In the genomic region with DNA sequence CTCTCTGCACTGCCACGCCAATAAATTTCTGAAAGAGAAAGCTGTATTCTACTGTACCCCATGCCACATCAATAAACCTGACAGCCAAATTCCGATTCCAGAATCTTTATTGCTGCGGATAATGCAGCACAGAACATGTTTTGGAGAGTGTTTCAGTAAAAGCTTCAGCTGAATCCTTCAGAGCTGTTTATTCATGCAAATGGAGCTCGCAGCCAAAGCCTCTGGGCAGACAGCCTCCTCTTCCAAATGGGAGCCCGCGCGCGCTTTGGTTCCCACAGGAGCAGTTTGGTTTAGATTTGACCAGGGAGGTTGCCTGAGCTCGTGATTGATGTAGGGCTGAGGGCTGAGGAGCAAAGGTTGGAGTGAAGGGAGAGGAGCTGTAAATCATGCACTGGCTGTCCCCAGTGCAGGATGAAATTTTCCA, we compare ENCODE assay signal across 12 mouse cellular contexts. TPM values are rescaled to one million over a fixed set of nuclear protein-coding genes. Genes with fewer than 3 reads are reported as not detected.
DNase-seq lines count a peak whose midpoint lies in the region; ATAC-seq and TF ChIP-seq lines count a peak whose summit lies in the region.
"Had no signal": no experiment of that assay in that cellular context is flagged by ENCODE, and none has a peak within 500 bp of the region (broad histone marks: within the 10 kb centered on the region; RNA-seq: fewer than 3 reads in every experiment).

No protein-coding gene starts in this region.

- H3K27me3 ChIP-seq in kidney, adult 2 months (replicated peaks; ENCODE audit: control insufficient read depth, insufficient read depth, low read length), result no peaks in the 10 kb centered on the region; the same call in 1 of the 2 replicates
- no peaks in the 10 kb centered on the region for H3K27me3 ChIP-seq in forebrain, embryonic 15.5 days
- no peaks in the 10 kb centered on the region for H3K27me3 ChIP-seq in hindbrain, embryonic 10.5 days (ENCODE audit: insufficient read depth, poor library complexity, severe bottlenecking)
- no peaks in the 10 kb centered on the region for H3K27me3 ChIP-seq in midbrain, embryonic 14.5 days (ENCODE audit: control insufficient read depth, insufficient read depth, low read length)
- no peaks in the 10 kb centered on the region for H3K27me3 ChIP-seq in thymus, adult 2 months (ENCODE audit: control insufficient read depth, insufficient read depth, low read length)
- H3K27me3 ChIP-seq: heart, embryonic 13.5 days had no signal

- peak; percentile 28 to 41 for DNase-seq in kidney, postnatal 4 days
- no peak for DNase-seq in kidney, adult 2 months
- DNase-seq in hindbrain, embryonic 10.5 days (ENCODE audit: low spot score), result no peak
- peak; percentile 55 for DNase-seq in midbrain, embryonic 14.5 days
- no peak for DNase-seq in lung, postnatal 10 days
- no peak for DNase-seq in thymus, adult 2 months
- DNase-seq in gastrocnemius, postnatal 36 days, result no peak
- DNase-seq: thymus, postnatal 25 days had no signal

- no peaks in the 10 kb centered on the region for H3K4me1 ChIP-seq in kidney, adult 2 months (ENCODE audit: control insufficient read depth, insufficient read depth, low read length)
- peaks cover 14% of the 10 kb centered on the region for H3K4me1 ChIP-seq in forebrain, embryonic 15.5 days
- peaks cover 24% of the 10 kb centered on the region for H3K4me1 ChIP-seq in hindbrain, embryonic 10.5 days (replicated peaks)
- peaks cover 13% of the 10 kb centered on the region; the same call in 1 of the 2 replicates for H3K4me1 ChIP-seq in midbrain, embryonic 14.5 days (ENCODE audit: control insufficient read depth, insufficient read depth, low read length)
- no peaks in the 10 kb centered on the region for H3K4me1 ChIP-seq in thymus, adult 2 months (replicated peaks; ENCODE audit: control insufficient read depth, insufficient read depth, low read length)
- H3K4me1 ChIP-seq: heart, embryonic 13.5 days had no signal

- no peaks in the 10 kb centered on the region for H3K9me3 ChIP-seq in forebrain, embryonic 15.5 days
- H3K9me3 ChIP-seq in hindbrain, embryonic 10.5 days, result no peaks in the 10 kb centered on the region
- no peaks in the 10 kb centered on the region; the same call in 1 of the 2 replicates for H3K9me3 ChIP-seq in midbrain, embryonic 14.5 days (ENCODE audit: control insufficient read depth, low read length)
- H3K9me3 ChIP-seq: heart, embryonic 13.5 days had no signal

- H3K4me2 ChIP-seq in forebrain, embryonic 15.5 days (replicated peaks), result no peak overlapping the region
- H3K4me2 ChIP-seq in midbrain, embryonic 14.5 days (ENCODE audit: low read length), result no peak overlapping the region
- H3K4me2 ChIP-seq: heart, embryonic 13.5 days had no signal

- intact Hi-C loops in gastrocnemius, postnatal 36 days (cut with DNase I), result no loop called here

- peak; percentile 59 for ATAC-seq in forebrain, embryonic 15.5 days (replicated peaks)
- no peak for ATAC-seq in midbrain, embryonic 14.5 days (ENCODE audit: low FRiP score, low TSS enrichment)
- ATAC-seq: intestine, embryonic 16.5 days had no signal

- no peaks in the 10 kb centered on the region for H3K36me3 ChIP-seq in kidney, adult 2 months (ENCODE audit: control insufficient read depth, insufficient read depth, low read length)
- no peaks in the 10 kb centered on the region for H3K36me3 ChIP-seq in forebrain, embryonic 15.5 days
- H3K36me3 ChIP-seq in hindbrain, embryonic 10.5 days, result no peaks in the 10 kb centered on the region
- H3K36me3 ChIP-seq in midbrain, embryonic 14.5 days (ENCODE audit: control insufficient read depth, insufficient read depth, low read length), result no peaks in the 10 kb centered on the region
- H3K36me3 ChIP-seq in thymus, adult 2 months (ENCODE audit: control insufficient read depth, insufficient read depth, low read length), result no peaks in the 10 kb centered on the region
- H3K36me3 ChIP-seq: heart, embryonic 13.5 days had no signal

- no peak for TF ChIP-seq CTCF in kidney, adult 2 months (conservative IDR thresholded peaks at IDR 0.05; ENCODE audit: insufficient read depth, insufficient read length, low read depth, low read length)
- no peak for TF ChIP-seq CTCF in thymus, adult 2 months (IDR thresholded peaks at IDR 0.05; ENCODE audit: borderline replicate concordance, control insufficient read depth, extremely low read depth, insufficient read depth, low read length, poor library complexity)

- 13% methylated on average over 9 of the region's 9 CpGs for WGBS in kidney, adult 2 months
- 35% methylated on average over 9 of the region's 9 CpGs for WGBS in forebrain, embryonic 15.5 days
- 55% methylated on average over 9 of the region's 9 CpGs for WGBS in hindbrain, embryonic 10.5 days
- WGBS in midbrain, embryonic 14.5 days, result 48% methylated on average over 9 of the region's 9 CpGs
- 84% methylated on average over 9 of the region's 9 CpGs for WGBS in thymus, adult 2 months

- no peak overlapping the region for H3K4me3 ChIP-seq in kidney, adult 2 months (ENCODE audit: insufficient read depth, low read depth, low read length)
- H3K4me3 ChIP-seq in forebrain, embryonic 15.5 days, result no peak overlapping the region
- H3K4me3 ChIP-seq in hindbrain, embryonic 10.5 days, result no peak overlapping the region
- no peak overlapping the region for H3K4me3 ChIP-seq in midbrain, embryonic 14.5 days (replicated peaks; ENCODE audit: low read depth, low read length)
- H3K4me3 ChIP-seq in thymus, adult 2 months (ENCODE audit: control insufficient read depth, insufficient read depth, low read length), result no peak overlapping the region
- H3K4me3 ChIP-seq: heart, embryonic 13.5 days had no signal

- H3K27ac ChIP-seq in kidney, adult 2 months (ENCODE audit: insufficient read depth, low read depth, low read length), result no peak overlapping the region
- H3K27ac ChIP-seq in forebrain, embryonic 15.5 days (replicated peaks), result peak overlapping the region; percentile 59
- peak overlapping the region; percentile 23; the same call in 1 of the 2 replicates for H3K27ac ChIP-seq in hindbrain, embryonic 10.5 days
- H3K27ac ChIP-seq in midbrain, embryonic 14.5 days (replicated peaks; ENCODE audit: low read depth, low read length), result peak overlapping the region; percentile 22; the same call in 1 of the 2 replicates
- H3K27ac ChIP-seq in thymus, adult 2 months (ENCODE audit: control insufficient read depth, insufficient read depth, low read length), result no peak overlapping the region
- H3K27ac ChIP-seq: heart, embryonic 13.5 days had no signal

- no peak for TF ChIP-seq POLR2A in kidney, adult 2 months (IDR thresholded peaks at IDR 0.05; ENCODE audit: low read depth, low read length)
- no peak for TF ChIP-seq POLR2A in thymus, adult 2 months (IDR thresholded peaks at IDR 0.05; ENCODE audit: control insufficient read depth, extremely low read depth, insufficient read depth, low read length, poor library complexity)

- H3K9ac ChIP-seq in forebrain, embryonic 15.5 days (replicated peaks), result no peak overlapping the region
- H3K9ac ChIP-seq in midbrain, embryonic 14.5 days (replicated peaks; ENCODE audit: low read length), result no peak overlapping the region; the same call in 1 of the 2 replicates
- H3K9ac ChIP-seq: heart, embryonic 13.5 days had no signal

RNA-seq across cellular contexts. Expression of a gene that starts 17.7 kb away (rescaled TPM):
- polyA plus RNA-seq in kidney, adult 2 months (2012; rRNA removed), result 0.02 and 0.03 TPM in 2 replicates
- 0.95 and 1.5 TPM in 2 replicates for polyA plus RNA-seq in forebrain, embryonic 15.5 days (2015; fragmentation: Nextera tagmentation; extraction: Ambion mirVana)
- polyA plus RNA-seq in hindbrain, embryonic 10.5 days (2016; fragmentation: Nextera tagmentation; extraction: Ambion mirVana), result 0.26 and 0.55 TPM in 2 replicates
- 1.1 TPM in 2 replicates for polyA plus RNA-seq in midbrain, embryonic 14.5 days (2014; fragmentation: Nextera tagmentation; extraction: Ambion mirVana)
- 0.11 TPM in 1 of 2 replicates, not detected in the other for polyA plus RNA-seq in thymus, adult 2 months (2012; rRNA removed)
- not detected for total RNA-seq in gastrocnemius, postnatal 36 days (2021)
- total RNA-seq: gastrocnemius, adult 8-10 months had no signal
- polyA plus RNA-seq: heart, embryonic 13.5 days had no signal

Comparison
In these comparisons a context has a peak if more than half of its experiments do, and no peak if none do; other contexts are left out.
1. DNase-seq: peak in kidney, postnatal 4 days (2 of 2) and midbrain, embryonic 14.5 days (single experiment); none in kidney, adult 2 months (single experiment), hindbrain, embryonic 10.5 days (single experiment), lung, postnatal 10 days (single experiment), thymus, adult 2 months (single experiment) and gastrocnemius, postnatal 36 days (0 of 2).
2. H3K27ac ChIP-seq: peak in forebrain, embryonic 15.5 days (single experiment), hindbrain, embryonic 10.5 days (single experiment) and midbrain, embryonic 14.5 days (single experiment); none in kidney, adult 2 months (single experiment) and thymus, adult 2 months (single experiment).